Mouse (Mus musculus): ENCODE measurements around the gene Rpl9-ps1. TPM values are rescaled to one million over a fixed set of nuclear protein-coding genes. Genes with fewer than 3 reads are reported as not detected.

The Rpl9-ps1 gene
- total RNA-seq, 1 experiment, result not detected

DNA sequence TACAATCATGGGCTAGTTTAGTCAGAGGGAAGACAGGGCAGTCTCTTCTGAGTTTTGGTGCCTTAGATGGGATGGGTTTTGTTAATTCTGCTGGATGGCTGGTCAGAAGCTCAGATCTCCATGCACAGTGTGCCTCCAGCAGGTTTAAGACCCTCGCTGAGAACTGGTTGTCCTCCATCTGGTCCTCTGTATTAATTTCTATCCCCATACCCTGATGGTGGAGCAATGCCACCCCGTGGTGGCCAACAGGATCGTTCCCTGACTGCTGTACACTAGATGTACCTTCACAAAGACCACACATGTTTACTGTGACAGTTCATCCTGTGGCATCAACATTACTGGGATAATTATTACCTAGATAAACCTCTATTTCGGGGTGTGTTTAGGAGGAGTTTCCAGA lies 12.7 kb downstream of the Rpl9-ps1 start:
- no peak overlapping the region for H3K9ac ChIP-seq (ENCODE audit: insufficient read depth, low read depth, low read length, poor library complexity, severe bottlenecking)
- H3K4me3 ChIP-seq (ENCODE audit: insufficient read depth in 1 of 2, low read depth in 1 of 2, low read length in 2 of 2, poor library complexity in 1 of 2, severe bottlenecking in 1 of 2), result no peak overlapping the region
- in situ Hi-C loops (cut with MboI; ENCODE audit: low sequenced_read_pairs in 2 of 2, unreplicated experiment in 2 of 2), result no loop called here
- no peaks in the 10 kb centered on the region for H3K36me3 ChIP-seq (ENCODE audit: control insufficient read depth, insufficient read depth, low read length, poor library complexity, severe bottlenecking)
- H3K27ac ChIP-seq (ENCODE audit: insufficient read depth, low read depth, low read length, poor library complexity, severe bottlenecking), result no peak overlapping the region
- no peak for DNase-seq (ENCODE audit: low read depth, low spot score)
- no peak for TF ChIP-seq ZNF384 (IDR thresholded peaks at IDR 0.05; ENCODE audit: low read depth, low read length)
- no peaks in the 10 kb centered on the region; a peak in 1 of 4 replicates for H3K4me1 ChIP-seq (ENCODE audit: control insufficient read depth in 2 of 2, insufficient read depth in 2 of 2, low read length in 2 of 2, poor library complexity in 1 of 2)
- H3K9me3 ChIP-seq (ENCODE audit: control insufficient read depth, insufficient read depth, low read depth, low read length), result no peaks in the 10 kb centered on the region

DNA sequence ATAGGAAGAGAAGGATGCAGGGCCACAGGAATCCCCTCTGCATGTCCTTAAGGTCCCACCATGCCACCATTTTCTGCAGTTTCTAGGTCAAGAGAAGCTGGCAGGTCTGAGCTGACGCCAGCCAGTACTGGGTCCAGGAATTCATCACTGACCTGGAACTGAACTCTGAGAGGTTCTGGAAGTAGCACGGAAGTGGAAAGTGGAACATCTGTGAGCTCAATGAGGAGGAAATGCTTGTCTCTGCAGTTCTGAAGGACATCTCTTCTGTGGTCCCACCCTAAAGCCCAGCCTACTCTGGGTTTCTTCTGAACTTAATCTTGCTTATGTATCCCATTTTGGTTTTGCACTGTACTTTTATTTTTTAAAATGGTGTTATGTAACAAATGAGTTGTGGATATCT lies 14.4 kb downstream of the Rpl9-ps1 start:
- H3K36me3 ChIP-seq (ENCODE audit: control insufficient read depth, insufficient read depth, low read length, poor library complexity, severe bottlenecking), result no peaks in the 10 kb centered on the region
- no peak overlapping the region for H3K27ac ChIP-seq (ENCODE audit: insufficient read depth, low read depth, low read length, poor library complexity, severe bottlenecking)
- DNase-seq (ENCODE audit: low read depth, low spot score), result no peak
- no peaks in the 10 kb centered on the region; a peak in 1 of 4 replicates for H3K4me1 ChIP-seq (ENCODE audit: control insufficient read depth in 2 of 2, insufficient read depth in 2 of 2, low read length in 2 of 2, poor library complexity in 1 of 2)
- in situ Hi-C loops (cut with MboI; ENCODE audit: low sequenced_read_pairs in 2 of 2, unreplicated experiment in 2 of 2), result no loop called here
- no peak overlapping the region for H3K9ac ChIP-seq (ENCODE audit: insufficient read depth, low read depth, low read length, poor library complexity, severe bottlenecking)
- H3K9me3 ChIP-seq (ENCODE audit: control insufficient read depth, insufficient read depth, low read depth, low read length), result no peaks in the 10 kb centered on the region
- TF ChIP-seq HCFC1 (IDR thresholded peaks at IDR 0.05; ENCODE audit: borderline replicate concordance, insufficient read depth, low read length), result no peak
- no peak for TF ChIP-seq MAFK (IDR thresholded peaks at IDR 0.05; ENCODE audit: insufficient read depth, low read depth, low read length)
- no peak for TF ChIP-seq ZNF384 (IDR thresholded peaks at IDR 0.05; ENCODE audit: low read depth, low read length)
- TF ChIP-seq CHD2 (IDR thresholded peaks at IDR 0.05; ENCODE audit: low read depth, low read length), result no peak
- TF ChIP-seq ZC3H11A (IDR thresholded peaks at IDR 0.05; ENCODE audit: borderline replicate concordance, low read depth, low read length), result no peak
- H3K4me3 ChIP-seq (ENCODE audit: insufficient read depth in 1 of 2, low read depth in 1 of 2, low read length in 2 of 2, poor library complexity in 1 of 2, severe bottlenecking in 1 of 2), result no peak overlapping the region

DNA sequence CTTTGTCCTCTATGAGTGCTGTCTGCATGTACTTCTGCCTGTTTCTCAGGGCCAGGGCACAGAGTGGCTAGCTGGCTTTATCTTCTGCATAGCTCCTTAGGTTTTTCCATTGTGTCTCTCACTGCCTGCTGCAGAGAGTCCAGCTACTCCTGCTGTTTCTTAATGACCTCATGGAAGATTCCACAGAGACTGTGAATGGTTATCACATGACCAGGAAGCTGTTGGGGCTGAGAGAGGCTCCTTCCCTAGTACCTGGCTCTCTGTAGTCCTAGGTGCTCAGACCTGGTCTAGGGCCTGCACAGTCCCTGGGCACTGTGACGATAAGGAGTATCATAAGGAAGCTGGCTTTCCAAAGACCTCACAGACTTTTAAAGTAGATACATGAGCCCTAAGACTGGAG lies 14.8 kb downstream of the Rpl9-ps1 start:
- H3K4me3 ChIP-seq (ENCODE audit: insufficient read depth in 1 of 2, low read depth in 1 of 2, low read length in 2 of 2, poor library complexity in 1 of 2, severe bottlenecking in 1 of 2), result no peak overlapping the region
- TF ChIP-seq ZNF384 (IDR thresholded peaks at IDR 0.05; ENCODE audit: low read depth, low read length) (no peak), MAFK (IDR thresholded peaks at IDR 0.05; ENCODE audit: insufficient read depth, low read depth, low read length) (no peak), ZC3H11A (IDR thresholded peaks at IDR 0.05; ENCODE audit: borderline replicate concordance, low read depth, low read length) (no peak), HCFC1 (IDR thresholded peaks at IDR 0.05; ENCODE audit: borderline replicate concordance, insufficient read depth, low read length) (no peak), CHD2 (IDR thresholded peaks at IDR 0.05; ENCODE audit: low read depth, low read length) (no peak)

DNA sequence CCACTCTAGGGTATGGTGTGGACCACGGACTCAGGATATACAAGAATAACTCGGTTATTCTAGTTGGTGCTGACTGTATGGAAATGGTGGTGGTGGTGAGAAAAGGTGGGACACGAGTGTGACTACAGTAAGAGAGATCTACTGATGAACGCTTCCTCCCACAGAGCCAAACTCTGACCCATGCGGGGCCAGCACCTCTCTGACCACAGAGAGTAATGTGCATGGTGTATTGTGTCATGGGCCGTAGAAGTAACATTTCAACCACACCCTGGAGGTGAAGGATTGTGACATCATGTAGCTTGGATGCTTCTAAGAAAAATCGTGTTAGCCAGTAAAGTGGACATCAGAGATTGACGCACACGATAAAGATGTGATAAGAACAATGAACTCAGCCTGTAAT lies 16.6 kb downstream of the Rpl9-ps1 start:
- TF ChIP-seq CHD2 (IDR thresholded peaks at IDR 0.05; ENCODE audit: low read depth, low read length) (no peak), MAFK (IDR thresholded peaks at IDR 0.05; ENCODE audit: insufficient read depth, low read depth, low read length) (no peak), HCFC1 (IDR thresholded peaks at IDR 0.05; ENCODE audit: borderline replicate concordance, insufficient read depth, low read length) (no peak)
- DNase-seq (ENCODE audit: low read depth, low spot score), result no peak
- Histone ChIP-seq H3K4me1 (ENCODE audit: control insufficient read depth in 2 of 2, insufficient read depth in 2 of 2, low read length in 2 of 2, poor library complexity in 1 of 2) (no peaks in the 10 kb centered on the region; a peak in 1 of 4 replicates), H3K9me3 (ENCODE audit: control insufficient read depth, insufficient read depth, low read depth, low read length) (no peaks in the 10 kb centered on the region), H3K9ac (ENCODE audit: insufficient read depth, low read depth, low read length, poor library complexity, severe bottlenecking) (no peak overlapping the region), H3K36me3 (ENCODE audit: control insufficient read depth, insufficient read depth, low read length, poor library complexity, severe bottlenecking) (no peaks in the 10 kb centered on the region), H3K4me3 (ENCODE audit: insufficient read depth in 1 of 2, low read depth in 1 of 2, low read length in 2 of 2, poor library complexity in 1 of 2, severe bottlenecking in 1 of 2) (no peak overlapping the region), H3K27ac (ENCODE audit: insufficient read depth, low read depth, low read length, poor library complexity, severe bottlenecking) (no peak overlapping the region)
- in situ Hi-C loops (cut with MboI; ENCODE audit: low sequenced_read_pairs in 2 of 2, unreplicated experiment in 2 of 2), result no loop called here

More for the DNA sequence above, 14.8 kb downstream of the Rpl9-ps1 start:
- Histone ChIP-seq H3K36me3 (ENCODE audit: control insufficient read depth, insufficient read depth, low read length, poor library complexity, severe bottlenecking) (no peaks in the 10 kb centered on the region), H3K4me1 (ENCODE audit: control insufficient read depth in 2 of 2, insufficient read depth in 2 of 2, low read length in 2 of 2, poor library complexity in 1 of 2) (no peaks in the 10 kb centered on the region; a peak in 1 of 4 replicates), H3K27ac (ENCODE audit: insufficient read depth, low read depth, low read length, poor library complexity, severe bottlenecking) (no peak overlapping the region), H3K9ac (ENCODE audit: insufficient read depth, low read depth, low read length, poor library complexity, severe bottlenecking) (no peak overlapping the region), H3K9me3 (ENCODE audit: control insufficient read depth, insufficient read depth, low read depth, low read length) (no peaks in the 10 kb centered on the region)
- DNase-seq (ENCODE audit: low read depth, low spot score), result no peak
- in situ Hi-C loops (cut with MboI; ENCODE audit: low sequenced_read_pairs in 2 of 2, unreplicated experiment in 2 of 2), result no loop called here

DNA sequence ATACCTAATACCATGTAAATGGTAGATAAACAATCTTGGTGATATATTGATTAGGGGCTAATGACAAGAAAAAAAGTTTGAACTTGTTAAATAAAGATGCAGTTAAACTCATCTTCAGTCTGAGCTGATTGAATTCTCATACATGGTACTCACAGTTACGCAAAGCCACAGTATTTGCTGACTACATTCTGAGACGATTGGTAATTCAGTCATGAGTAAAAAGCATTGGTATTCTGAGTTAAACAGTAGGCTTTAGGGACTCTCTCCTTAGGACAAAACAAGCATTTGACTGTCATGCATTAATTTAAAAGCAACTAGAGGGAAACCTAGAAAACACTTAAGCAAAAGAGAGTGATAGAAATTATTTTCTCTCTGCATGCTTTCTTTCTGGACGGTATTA lies 21.8 kb downstream of the Rpl9-ps1 start:
- no peaks in the 10 kb centered on the region for H3K36me3 ChIP-seq (ENCODE audit: control insufficient read depth, insufficient read depth, low read length, poor library complexity, severe bottlenecking)
- TF ChIP-seq MAFK (IDR thresholded peaks at IDR 0.05; ENCODE audit: insufficient read depth, low read depth, low read length) (no peak), ZNF384 (IDR thresholded peaks at IDR 0.05; ENCODE audit: low read depth, low read length) (no peak), HCFC1 (IDR thresholded peaks at IDR 0.05; ENCODE audit: borderline replicate concordance, insufficient read depth, low read length) (no peak), CHD2 (IDR thresholded peaks at IDR 0.05; ENCODE audit: low read depth, low read length) (no peak), ZC3H11A (IDR thresholded peaks at IDR 0.05; ENCODE audit: borderline replicate concordance, low read depth, low read length) (no peak)
- DNase-seq (ENCODE audit: low read depth, low spot score), result no peak
- in situ Hi-C loops (cut with MboI; ENCODE audit: low sequenced_read_pairs in 2 of 2, unreplicated experiment in 2 of 2), result no loop called here
- H3K9me3 ChIP-seq (ENCODE audit: control insufficient read depth, insufficient read depth, low read depth, low read length), result no peaks in the 10 kb centered on the region
- H3K4me3 ChIP-seq (ENCODE audit: insufficient read depth in 1 of 2, low read depth in 1 of 2, low read length in 2 of 2, poor library complexity in 1 of 2, severe bottlenecking in 1 of 2), result no peak overlapping the region
- no peaks in the 10 kb centered on the region; a peak in 1 of 4 replicates for H3K4me1 ChIP-seq (ENCODE audit: control insufficient read depth in 2 of 2, insufficient read depth in 2 of 2, low read length in 2 of 2, poor library complexity in 1 of 2)
- no peak overlapping the region for H3K9ac ChIP-seq (ENCODE audit: insufficient read depth, low read depth, low read length, poor library complexity, severe bottlenecking)
- H3K27ac ChIP-seq (ENCODE audit: insufficient read depth, low read depth, low read length, poor library complexity, severe bottlenecking), result no peak overlapping the region
